Mouse (Mus musculus): ENCODE measurements around the gene Lmntd1. TPM values are rescaled to one million over a fixed set of nuclear protein-coding genes. Genes with fewer than 3 reads are reported as not detected.
"Not testable (repeated sequence)": the region's sequence is repeated elsewhere in the genome, so short reads cannot be mapped to it uniquely, and the experiment has no call there.

Lmntd1 gene
- total RNA-seq, 2 experiments from 2014 or later, result 0.23 to 0.29 TPM

DNA sequence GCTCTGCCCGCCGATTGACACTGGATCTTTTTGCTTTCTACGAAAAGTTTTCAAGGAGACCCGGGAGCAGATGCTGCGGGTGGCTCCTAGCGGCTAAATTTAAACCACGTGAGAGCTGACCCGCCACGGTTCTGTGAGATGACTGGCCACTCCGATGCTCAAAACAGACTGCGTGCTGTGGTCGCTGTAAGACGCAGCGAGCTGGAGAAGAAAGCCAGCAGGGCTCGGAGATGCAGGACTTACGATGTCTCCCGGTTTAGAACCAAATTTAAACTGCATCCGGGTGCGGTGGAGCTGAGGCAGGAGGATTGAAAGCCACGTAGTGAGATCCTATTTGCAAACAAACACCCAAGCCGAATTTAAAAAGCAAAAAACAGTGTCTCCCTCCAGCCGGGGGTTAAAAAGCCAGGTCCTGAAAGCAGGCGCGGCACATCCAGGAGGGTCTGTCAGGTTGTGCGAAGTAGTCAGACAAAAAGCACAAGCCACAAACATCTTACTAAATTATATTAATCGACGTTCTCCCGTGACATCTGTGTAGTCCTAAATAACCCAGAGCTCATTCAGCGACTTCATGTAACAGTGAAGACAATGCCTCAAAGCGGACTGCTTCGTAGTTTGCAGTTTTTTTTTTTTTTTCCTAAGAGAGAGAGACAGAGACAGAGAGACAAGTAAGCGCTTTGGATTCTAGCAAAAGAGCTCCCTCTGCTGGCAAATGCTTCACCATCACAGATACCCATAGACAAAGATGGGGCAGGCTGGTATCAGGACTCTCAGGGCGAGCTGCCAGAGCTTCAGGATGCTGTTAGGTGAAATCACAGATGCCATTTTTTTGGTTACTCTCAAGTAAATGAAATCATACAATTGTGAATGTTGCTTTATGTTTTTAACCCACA, 272.6 kb downstream of the Lmntd1 start:
- DNase-seq, result peak; percentile 76

- peak; percentile 91 for DNase-seq
Measured at GRCm38 (mm10) chr6:145340657-145341146, 273.4 kb downstream of the Lmntd1 start.

GRCm38 (mm10) chr6:145339956-145340656, 274.0 kb downstream of the Lmntd1 start:
- peak; percentile 57 for DNase-seq

DNA sequence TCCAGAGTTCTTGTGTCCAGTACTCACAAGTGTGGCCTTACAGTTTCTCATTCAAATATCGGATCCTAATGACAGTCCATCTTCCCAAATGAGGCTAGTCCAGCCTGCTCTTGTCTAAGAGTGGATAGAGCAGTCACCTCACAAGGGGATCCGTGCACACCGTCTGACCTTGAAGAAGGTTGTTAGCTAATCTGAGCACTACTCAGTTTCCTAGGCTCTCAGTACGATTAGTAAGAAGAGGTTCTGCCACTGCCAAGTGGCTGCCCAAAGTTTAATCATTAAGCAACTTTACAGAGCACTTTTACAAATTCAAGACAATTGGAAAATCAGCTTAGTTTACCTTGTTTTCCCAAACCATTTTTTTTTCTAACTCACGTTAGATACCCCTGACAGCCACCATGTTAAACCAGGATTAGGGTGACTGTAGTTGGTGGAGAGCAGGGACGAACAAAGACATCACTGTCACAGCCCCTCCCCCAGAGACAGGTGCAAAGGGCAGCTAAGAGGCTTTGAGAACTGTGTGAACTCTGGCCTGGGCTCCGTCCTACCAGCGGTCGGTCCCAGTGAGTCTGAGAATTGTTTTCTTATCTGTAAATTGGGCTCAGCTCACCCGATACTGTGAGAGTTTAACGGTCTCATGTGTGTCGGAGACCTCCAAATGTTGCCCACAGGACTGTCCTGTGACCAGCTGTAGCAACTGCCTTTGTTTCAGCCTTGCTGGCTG, 275.4 kb downstream of the Lmntd1 start:
- no peak for DNase-seq

DNA sequence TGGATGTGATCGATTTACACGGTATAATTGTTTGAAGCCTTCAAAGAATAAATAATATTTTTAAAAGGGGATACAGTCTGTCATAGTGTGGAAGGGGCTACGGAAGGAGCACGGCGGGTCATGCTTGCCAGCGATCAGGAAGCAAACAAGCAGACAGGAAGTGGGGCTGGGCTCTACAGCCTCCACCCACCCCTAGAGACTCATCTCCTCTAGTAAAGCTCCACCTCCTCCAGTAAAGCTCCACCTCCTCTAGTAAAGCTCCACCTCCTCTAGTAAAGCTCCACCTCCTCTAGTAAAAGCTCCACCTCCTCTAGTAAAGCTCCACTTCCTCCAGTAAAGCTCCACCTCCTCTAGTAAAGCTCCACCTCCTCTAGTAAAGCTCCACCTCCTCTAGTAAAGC, 276.6 kb downstream of the Lmntd1 start:
- DNase-seq, result not testable (repeated sequence)

GRCm38 (mm10) chr6:145335876-145336768, 278.0 kb downstream of the Lmntd1 start:
- no peak for DNase-seq

DNA sequence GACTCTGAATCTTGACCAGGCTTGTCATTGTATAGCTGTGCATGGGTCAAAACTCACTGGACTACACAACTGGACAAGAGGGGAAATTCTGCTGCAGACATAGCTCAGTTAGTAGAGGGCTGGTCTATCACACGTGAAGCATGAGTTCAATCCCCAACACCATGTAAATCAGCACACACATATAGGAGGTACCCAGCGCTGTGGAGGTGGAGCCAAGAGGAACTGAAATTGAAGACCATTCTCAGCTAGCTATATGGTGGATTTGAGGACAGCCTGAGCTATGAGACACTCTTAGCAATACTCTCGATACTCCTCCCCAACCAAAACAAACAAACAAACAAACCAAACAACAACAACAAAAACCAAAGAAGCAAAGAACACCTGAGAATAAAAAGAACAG, 279.9 kb downstream of the Lmntd1 start:
- DNase-seq, result no peak

GRCm38 (mm10) chr6:145326141-145326806, 287.8 kb downstream of the Lmntd1 start:
- DNase-seq, result no peak

- DNase-seq, result no peak
Measured at GRCm38 (mm10) chr6:145325095-145325494, 289.0 kb downstream of the Lmntd1 start.

DNA sequence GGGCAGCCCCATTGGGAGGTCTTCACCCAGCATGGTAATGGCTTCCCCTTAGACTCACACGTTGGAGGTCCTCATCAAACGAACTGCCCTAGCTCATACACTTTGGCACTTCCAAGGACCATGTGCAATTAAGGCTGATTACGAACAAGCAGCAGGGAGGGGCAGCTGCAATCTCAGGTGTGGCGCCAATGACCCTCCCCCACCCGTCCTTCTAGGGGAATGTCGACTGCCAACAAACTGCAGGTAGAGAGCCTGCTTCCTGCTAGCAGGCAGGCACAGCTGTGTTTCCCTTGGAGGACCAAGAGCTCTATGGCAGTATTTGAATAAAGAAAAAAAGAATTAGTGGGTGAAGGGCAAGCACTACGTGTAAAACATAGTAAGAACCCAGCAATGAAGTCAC, 289.6 kb downstream of the Lmntd1 start:
- no peak for DNase-seq

- DNase-seq, result no peak
Measured at GRCm38 (mm10) chr6:145322246-145322645, 291.9 kb downstream of the Lmntd1 start.

GRCm38 (mm10) chr6:145320156-145320555, 294.0 kb downstream of the Lmntd1 start:
- DNase-seq, result no peak

Other genes with a start within 250 kb of the Lmntd1 start
- not detected for gene Tuba3b, start 1.4 kb upstream of the Lmntd1 start, total RNA-seq (2021)
- 10 to 100 TPM; 40.7 to 41.6 TPM for gene Rassf8, start 132.4 kb upstream of the Lmntd1 start, total RNA-seq (2021)